Mouse (Mus musculus): Measurements from ENCODE around the gene Irak4. TPM values are rescaled to one million over a fixed set of nuclear protein-coding genes. Genes with fewer than 3 reads are reported as not detected.
A peak's percentile ranks its signal among the peaks of the same experiment; 100 is the strongest.

Gene Irak4
- polyA plus RNA-seq (2011; ENCODE audit: insufficient read depth, insufficient read length, low read depth, missing spikeins), result 1.8 and 2.4 TPM in 2 replicates

GRCm38 (mm10) chr15:94543409-94544051, at the start of gene Irak4, which contains the start of gene Pus7l:
Gene Irak4 (plus strand): TSS chr15:94543643.
Gene Pus7l (minus strand): TSS chr15:94543547.
- no peaks in the 10 kb centered on the region for H3K9me3 ChIP-seq (replicated peaks; ENCODE audit: control insufficient read depth, insufficient read depth, low read length, poor library complexity, severe bottlenecking)
- peak within 1 kb of the TSS; percentile 93 for H3K4me3 ChIP-seq (ENCODE audit: low read depth, low read length)
- TF ChIP-seq CTCF (IDR thresholded peaks at IDR 0.05; ENCODE audit: low read depth, low read length) (no peak), EP300 (IDR thresholded peaks at IDR 0.05; ENCODE audit: insufficient read depth, low read depth, low read length) (0 out of 2 replicates have a peak, but pooled peaks have one; percentile 36), POLR2A (IDR thresholded peaks at IDR 0.05; ENCODE audit: insufficient read depth, low read length) (peak; percentile 95)
- no peaks in the 10 kb centered on the region for H3K36me3 ChIP-seq (ENCODE audit: control insufficient read depth, insufficient read depth, low read length, poor library complexity, severe bottlenecking)
- H3K4me1 ChIP-seq (ENCODE audit: control insufficient read depth, insufficient read depth, low read length), result no peaks in the 10 kb centered on the region
- no peaks in the 10 kb centered on the region for H3K27me3 ChIP-seq (ENCODE audit: control insufficient read depth, insufficient read depth, low read length, poor library complexity, severe bottlenecking)
- H3K9ac ChIP-seq (ENCODE audit: low read depth, poor library complexity, severe bottlenecking), result peak within 1 kb of the TSS; percentile 44
- H3K27ac ChIP-seq (ENCODE audit: insufficient read depth, low read length), result no peak within 1 kb of the TSS

- Histone ChIP-seq H3K4me1 (ENCODE audit: control insufficient read depth, insufficient read depth, low read length) (no peaks in the 10 kb centered on the region), H3K9ac (ENCODE audit: low read depth, poor library complexity, severe bottlenecking) (no peak overlapping the region), H3K27me3 (ENCODE audit: control insufficient read depth, insufficient read depth, low read length, poor library complexity, severe bottlenecking) (no peaks in the 10 kb centered on the region; the same call in 1 of the 2 replicates), H3K27ac (ENCODE audit: insufficient read depth, low read length) (no peak overlapping the region), H3K9me3 (replicated peaks; ENCODE audit: control insufficient read depth, insufficient read depth, low read length, poor library complexity, severe bottlenecking) (no peaks in the 10 kb centered on the region), H3K4me3 (ENCODE audit: low read depth, low read length) (no peak overlapping the region), H3K36me3 (ENCODE audit: control insufficient read depth, insufficient read depth, low read length, poor library complexity, severe bottlenecking) (no peaks in the 10 kb centered on the region)
- no peak for TF ChIP-seq POLR2A (IDR thresholded peaks at IDR 0.05; ENCODE audit: insufficient read depth, low read length)
- TF ChIP-seq EP300 (IDR thresholded peaks at IDR 0.05; ENCODE audit: insufficient read depth, low read depth, low read length), result no peak
- TF ChIP-seq CTCF (IDR thresholded peaks at IDR 0.05; ENCODE audit: low read depth, low read length), result no peak
Observed at GRCm38 (mm10) chr15:94494445-94494844, 49.0 kb upstream of the Irak4 start.

- Histone ChIP-seq H3K27ac (ENCODE audit: insufficient read depth, low read length) (no peak overlapping the region), H3K36me3 (ENCODE audit: control insufficient read depth, insufficient read depth, low read length, poor library complexity, severe bottlenecking) (no peaks in the 10 kb centered on the region), H3K27me3 (ENCODE audit: control insufficient read depth, insufficient read depth, low read length, poor library complexity, severe bottlenecking) (no peaks in the 10 kb centered on the region; the same call in 1 of the 2 replicates), H3K4me1 (ENCODE audit: control insufficient read depth, insufficient read depth, low read length) (no peaks in the 10 kb centered on the region), H3K4me3 (ENCODE audit: low read depth, low read length) (no peak overlapping the region), H3K9me3 (replicated peaks; ENCODE audit: control insufficient read depth, insufficient read depth, low read length, poor library complexity, severe bottlenecking) (no peaks in the 10 kb centered on the region), H3K9ac (ENCODE audit: low read depth, poor library complexity, severe bottlenecking) (no peak overlapping the region)
- peak; percentile 62 for TF ChIP-seq CTCF (IDR thresholded peaks at IDR 0.05; ENCODE audit: low read depth, low read length)
- no peak for TF ChIP-seq POLR2A (IDR thresholded peaks at IDR 0.05; ENCODE audit: insufficient read depth, low read length)
- no peak for TF ChIP-seq EP300 (IDR thresholded peaks at IDR 0.05; ENCODE audit: insufficient read depth, low read depth, low read length)
Observed at GRCm38 (mm10) chr15:94495936-94496335, 47.5 kb upstream of the Irak4 start.

GRCm38 (mm10) chr15:94499260-94499659, 44.2 kb upstream of the Irak4 start:
- Histone ChIP-seq H3K9ac (ENCODE audit: low read depth, poor library complexity, severe bottlenecking) (no peak overlapping the region), H3K27me3 (ENCODE audit: control insufficient read depth, insufficient read depth, low read length, poor library complexity, severe bottlenecking) (no peaks in the 10 kb centered on the region; the same call in 1 of the 2 replicates), H3K27ac (ENCODE audit: insufficient read depth, low read length) (no peak overlapping the region), H3K4me3 (ENCODE audit: low read depth, low read length) (no peak overlapping the region), H3K4me1 (ENCODE audit: control insufficient read depth, insufficient read depth, low read length) (no peaks in the 10 kb centered on the region), H3K36me3 (ENCODE audit: control insufficient read depth, insufficient read depth, low read length, poor library complexity, severe bottlenecking) (no peaks in the 10 kb centered on the region), H3K9me3 (replicated peaks; ENCODE audit: control insufficient read depth, insufficient read depth, low read length, poor library complexity, severe bottlenecking) (no peaks in the 10 kb centered on the region)
- no peak for TF ChIP-seq EP300 (IDR thresholded peaks at IDR 0.05; ENCODE audit: insufficient read depth, low read depth, low read length)
- no peak for TF ChIP-seq CTCF (IDR thresholded peaks at IDR 0.05; ENCODE audit: low read depth, low read length)
- TF ChIP-seq POLR2A (IDR thresholded peaks at IDR 0.05; ENCODE audit: insufficient read depth, low read length), result no peak

GRCm38 (mm10) chr15:94503451-94504215, 39.8 kb upstream of the Irak4 start:
- Histone ChIP-seq H3K27me3 (ENCODE audit: control insufficient read depth, insufficient read depth, low read length, poor library complexity, severe bottlenecking) (no peaks in the 10 kb centered on the region), H3K4me3 (ENCODE audit: low read depth, low read length) (no peak overlapping the region), H3K36me3 (ENCODE audit: control insufficient read depth, insufficient read depth, low read length, poor library complexity, severe bottlenecking) (no peaks in the 10 kb centered on the region), H3K9ac (ENCODE audit: low read depth, poor library complexity, severe bottlenecking) (no peak overlapping the region), H3K27ac (ENCODE audit: insufficient read depth, low read length) (no peak overlapping the region), H3K4me1 (ENCODE audit: control insufficient read depth, insufficient read depth, low read length) (no peaks in the 10 kb centered on the region), H3K9me3 (replicated peaks; ENCODE audit: control insufficient read depth, insufficient read depth, low read length, poor library complexity, severe bottlenecking) (no peaks in the 10 kb centered on the region)
- TF ChIP-seq CTCF (IDR thresholded peaks at IDR 0.05; ENCODE audit: low read depth, low read length) (no peak), EP300 (IDR thresholded peaks at IDR 0.05; ENCODE audit: insufficient read depth, low read depth, low read length) (no peak), POLR2A (IDR thresholded peaks at IDR 0.05; ENCODE audit: insufficient read depth, low read length) (no peak)

Measured in ES-Bruce4 (cell line).